Mouse (Mus musculus): ENCODE results near the gene Zfp366. TPM values are rescaled to one million over a fixed set of nuclear protein-coding genes. Genes with fewer than 3 reads are reported as not detected.

Zfp366 gene
- polyA plus RNA-seq, 1 experiment from 2014 or later: 0.45 TPM

- Histone ChIP-seq H3K27me3 (no peaks in the 10 kb centered on the region), H3K4me2 (no peak overlapping the region), H3K9me3 (no peaks in the 10 kb centered on the region), H3K4me1 (peaks cover 12% of the 10 kb centered on the region), H3K36me3 (replicated peaks) (no peaks in the 10 kb centered on the region), H3K9ac (no peak overlapping the region), H3K4me3 (replicated peaks) (no peak overlapping the region), H3K27ac (no peak overlapping the region)
- WGBS: 47% methylated on average over 3 of the region's 3 CpGs
- ATAC-seq (ENCODE audit: low FRiP score): no peak
Observed at GRCm38 (mm10) chr13:99244896-99245295, 60.3 kb downstream of the Zfp366 start.

GRCm38 (mm10) chr13:99245916-99246460, 61.4 kb downstream of the Zfp366 start:
- 85% methylated on average over 21 of the region's 21 CpGs for WGBS

GRCm38 (mm10) chr13:99250806-99251205, 66.2 kb downstream of the Zfp366 start:
- ATAC-seq (ENCODE audit: low FRiP score): no peak

More at GRCm38 (mm10) chr13:99245916-99246460, 61.4 kb downstream of the Zfp366 start:
- no peak for ATAC-seq (ENCODE audit: low FRiP score)
- H3K9me3 ChIP-seq: no peaks in the 10 kb centered on the region
- H3K27ac ChIP-seq: no peak overlapping the region
- H3K9ac ChIP-seq: no peak overlapping the region
- peaks cover 9% of the 10 kb centered on the region for H3K4me1 ChIP-seq
- H3K36me3 ChIP-seq (replicated peaks): no peaks in the 10 kb centered on the region
- no peaks in the 10 kb centered on the region for H3K27me3 ChIP-seq
- H3K4me2 ChIP-seq: no peak overlapping the region
- no peak overlapping the region for H3K4me3 ChIP-seq (replicated peaks)

GRCm38 (mm10) chr13:99254215-99254614, 69.6 kb downstream of the Zfp366 start:
- Histone ChIP-seq H3K4me1 (no peaks in the 10 kb centered on the region), H3K9ac (no peak overlapping the region), H3K36me3 (replicated peaks) (no peaks in the 10 kb centered on the region), H3K9me3 (no peaks in the 10 kb centered on the region), H3K4me2 (no peak overlapping the region), H3K4me3 (replicated peaks) (no peak overlapping the region), H3K27me3 (no peaks in the 10 kb centered on the region), H3K27ac (no peak overlapping the region)
- no peak for ATAC-seq (ENCODE audit: low FRiP score)

More at GRCm38 (mm10) chr13:99250806-99251205, 66.2 kb downstream of the Zfp366 start:
- Histone ChIP-seq H3K27me3 (no peaks in the 10 kb centered on the region), H3K4me3 (replicated peaks) (no peak overlapping the region), H3K9me3 (no peaks in the 10 kb centered on the region), H3K9ac (no peak overlapping the region), H3K27ac (no peak overlapping the region), H3K36me3 (replicated peaks) (no peaks in the 10 kb centered on the region), H3K4me1 (no peaks in the 10 kb centered on the region), H3K4me2 (no peak overlapping the region)
- WGBS: 86% methylated on average over 2 of the region's 2 CpGs

GRCm38 (mm10) chr13:99254781-99255180, 70.2 kb downstream of the Zfp366 start:
- Histone ChIP-seq H3K4me2 (no peak overlapping the region), H3K36me3 (replicated peaks) (no peaks in the 10 kb centered on the region), H3K27me3 (no peaks in the 10 kb centered on the region), H3K4me1 (no peaks in the 10 kb centered on the region), H3K4me3 (replicated peaks) (no peak overlapping the region), H3K27ac (no peak overlapping the region), H3K9ac (no peak overlapping the region), H3K9me3 (no peaks in the 10 kb centered on the region)
- no peak for ATAC-seq (ENCODE audit: low FRiP score)
- WGBS: 56% methylated on average over 3 of the region's 3 CpGs

GRCm38 (mm10) chr13:99256916-99257315, 72.3 kb downstream of the Zfp366 start:
- Histone ChIP-seq H3K4me3 (replicated peaks) (no peak overlapping the region), H3K4me2 (no peak overlapping the region), H3K9ac (no peak overlapping the region), H3K27me3 (no peaks in the 10 kb centered on the region), H3K9me3 (no peaks in the 10 kb centered on the region), H3K36me3 (replicated peaks) (no peaks in the 10 kb centered on the region), H3K27ac (no peak overlapping the region), H3K4me1 (no peaks in the 10 kb centered on the region)
- 87% methylated on average over 4 of the region's 4 CpGs for WGBS
- ATAC-seq (ENCODE audit: low FRiP score): no peak

GRCm38 (mm10) chr13:99258677-99259076, 74.1 kb downstream of the Zfp366 start:
- Histone ChIP-seq H3K9ac (no peak overlapping the region), H3K36me3 (replicated peaks) (no peaks in the 10 kb centered on the region), H3K9me3 (no peaks in the 10 kb centered on the region), H3K27me3 (no peaks in the 10 kb centered on the region), H3K4me3 (replicated peaks) (no peak overlapping the region), H3K27ac (no peak overlapping the region), H3K4me1 (no peaks in the 10 kb centered on the region), H3K4me2 (no peak overlapping the region)
- no peak for ATAC-seq (ENCODE audit: low FRiP score)
- WGBS: 93% methylated on average over 3 of the region's 3 CpGs

- no peaks in the 10 kb centered on the region for H3K4me1 ChIP-seq
- 87% methylated on average over 15 of the region's 15 CpGs for WGBS
- H3K9me3 ChIP-seq: no peaks in the 10 kb centered on the region
- ATAC-seq (ENCODE audit: low FRiP score): no peak
- no peaks in the 10 kb centered on the region for H3K36me3 ChIP-seq (replicated peaks)
- no peak overlapping the region for H3K27ac ChIP-seq
- H3K4me2 ChIP-seq: no peak overlapping the region
- no peak overlapping the region for H3K9ac ChIP-seq
- no peaks in the 10 kb centered on the region for H3K27me3 ChIP-seq
- no peak overlapping the region for H3K4me3 ChIP-seq (replicated peaks)
Observed at GRCm38 (mm10) chr13:99259502-99260174, 75.0 kb downstream of the Zfp366 start.

GRCm38 (mm10) chr13:99262406-99262805, 77.8 kb downstream of the Zfp366 start:
- Histone ChIP-seq H3K4me2 (no peak overlapping the region), H3K27me3 (no peaks in the 10 kb centered on the region), H3K9ac (no peak overlapping the region), H3K9me3 (no peaks in the 10 kb centered on the region), H3K27ac (no peak overlapping the region), H3K36me3 (replicated peaks) (no peaks in the 10 kb centered on the region), H3K4me3 (replicated peaks) (no peak overlapping the region), H3K4me1 (no peaks in the 10 kb centered on the region)
- ATAC-seq (ENCODE audit: low FRiP score): no peak
- 70% methylated on average over 1 of the region's 1 CpGs for WGBS

- H3K4me3 ChIP-seq (replicated peaks): no peak overlapping the region
- 73% methylated on average over 4 of the region's 4 CpGs for WGBS
- H3K9me3 ChIP-seq: no peaks in the 10 kb centered on the region
- ATAC-seq (ENCODE audit: low FRiP score): no peak
- H3K4me2 ChIP-seq: no peak overlapping the region
- H3K4me1 ChIP-seq: no peaks in the 10 kb centered on the region
- no peaks in the 10 kb centered on the region for H3K27me3 ChIP-seq
- H3K36me3 ChIP-seq (replicated peaks): no peaks in the 10 kb centered on the region
- no peak overlapping the region for H3K9ac ChIP-seq
- H3K27ac ChIP-seq: no peak overlapping the region
Observed at GRCm38 (mm10) chr13:99263159-99263783, 78.6 kb downstream of the Zfp366 start.

- Histone ChIP-seq H3K9ac (no peak overlapping the region), H3K27me3 (no peaks in the 10 kb centered on the region), H3K36me3 (replicated peaks) (no peaks in the 10 kb centered on the region), H3K4me1 (no peaks in the 10 kb centered on the region), H3K9me3 (no peaks in the 10 kb centered on the region), H3K4me3 (replicated peaks) (no peak overlapping the region), H3K27ac (no peak overlapping the region), H3K4me2 (no peak overlapping the region)
- no peak for ATAC-seq (ENCODE audit: low FRiP score)
- WGBS: 90% methylated on average over 6 of the region's 6 CpGs
Observed at GRCm38 (mm10) chr13:99264483-99264882, 79.9 kb downstream of the Zfp366 start.

- H3K36me3 ChIP-seq (replicated peaks): no peaks in the 10 kb centered on the region
- no peaks in the 10 kb centered on the region for H3K9me3 ChIP-seq
- no peaks in the 10 kb centered on the region for H3K27me3 ChIP-seq
- no peaks in the 10 kb centered on the region for H3K4me1 ChIP-seq
- 88% methylated on average over 3 of the region's 3 CpGs for WGBS
- H3K9ac ChIP-seq: no peak overlapping the region
- H3K27ac ChIP-seq: no peak overlapping the region
- no peak overlapping the region for H3K4me3 ChIP-seq (replicated peaks)
- H3K4me2 ChIP-seq: no peak overlapping the region
- no peak for ATAC-seq (ENCODE audit: low FRiP score)
Observed at GRCm38 (mm10) chr13:99272046-99272445, 87.4 kb downstream of the Zfp366 start.

- Histone ChIP-seq H3K4me3 (replicated peaks) (no peak overlapping the region), H3K27ac (no peak overlapping the region), H3K9me3 (no peaks in the 10 kb centered on the region), H3K36me3 (replicated peaks) (no peaks in the 10 kb centered on the region), H3K4me1 (no peaks in the 10 kb centered on the region; the same call in 1 of the 2 replicates), H3K4me2 (no peak overlapping the region), H3K27me3 (no peaks in the 10 kb centered on the region), H3K9ac (no peak overlapping the region)
- no peak for ATAC-seq (ENCODE audit: low FRiP score)
- 93% methylated on average over 3 of the region's 3 CpGs for WGBS
Observed at GRCm38 (mm10) chr13:99277521-99277920, 92.9 kb downstream of the Zfp366 start.
